Mouse (Mus musculus): ENCODE data around the gene Sdcbp2. TPM values are rescaled to one million over a fixed set of nuclear protein-coding genes. Genes with fewer than 3 reads are reported as not detected.

Sdcbp2 gene
- polyA plus RNA-seq (2012; rRNA removed), result 1.8 TPM in 2 replicates

- Histone ChIP-seq H3K27ac (ENCODE audit: insufficient read depth, low read length) (no peak within 1 kb of the TSS; the same call in 1 of the 2 replicates), H3K4me1 (ENCODE audit: control insufficient read depth, insufficient read depth, low read length) (peaks cover 8% of the 10 kb centered on the region; the same call in 1 of the 2 replicates), H3K4me3 (ENCODE audit: insufficient read depth, low read length) (no peak within 1 kb of the TSS)
- TF ChIP-seq POLR2A (IDR thresholded peaks at IDR 0.05; ENCODE audit: extremely low read depth, insufficient read depth, low read length) (no peak), CTCF (IDR thresholded peaks at IDR 0.05; ENCODE audit: extremely low read depth, insufficient read depth, low read length) (no peak)
Observed at GRCm38 (mm10) chr2:151571873-151572700, at the start of gene Sdcbp2. Gene Sdcbp2, plus strand, starts transcription at chr2:151572622.

- H3K27ac ChIP-seq (ENCODE audit: insufficient read depth, low read length), result no peak overlapping the region
- no peaks in the 10 kb centered on the region for H3K4me1 ChIP-seq (ENCODE audit: control insufficient read depth, insufficient read depth, low read length)
- TF ChIP-seq CTCF (IDR thresholded peaks at IDR 0.05; ENCODE audit: extremely low read depth, insufficient read depth, low read length) (no peak), POLR2A (IDR thresholded peaks at IDR 0.05; ENCODE audit: extremely low read depth, insufficient read depth, low read length) (no peak)
- H3K4me3 ChIP-seq (ENCODE audit: insufficient read depth, low read length), result no peak overlapping the region
Observed at GRCm38 (mm10) chr2:151524324-151525041, 47.9 kb upstream of the Sdcbp2 start.

- no peak for TF ChIP-seq CTCF (IDR thresholded peaks at IDR 0.05; ENCODE audit: extremely low read depth, insufficient read depth, low read length)
- no peak for TF ChIP-seq POLR2A (IDR thresholded peaks at IDR 0.05; ENCODE audit: extremely low read depth, insufficient read depth, low read length)
- no peak overlapping the region for H3K4me3 ChIP-seq (ENCODE audit: insufficient read depth, low read length)
- no peak overlapping the region for H3K27ac ChIP-seq (ENCODE audit: insufficient read depth, low read length)
- H3K4me1 ChIP-seq (ENCODE audit: control insufficient read depth, insufficient read depth, low read length), result no peaks in the 10 kb centered on the region
Observed at GRCm38 (mm10) chr2:151525520-151525919, 46.9 kb upstream of the Sdcbp2 start.

DNA sequence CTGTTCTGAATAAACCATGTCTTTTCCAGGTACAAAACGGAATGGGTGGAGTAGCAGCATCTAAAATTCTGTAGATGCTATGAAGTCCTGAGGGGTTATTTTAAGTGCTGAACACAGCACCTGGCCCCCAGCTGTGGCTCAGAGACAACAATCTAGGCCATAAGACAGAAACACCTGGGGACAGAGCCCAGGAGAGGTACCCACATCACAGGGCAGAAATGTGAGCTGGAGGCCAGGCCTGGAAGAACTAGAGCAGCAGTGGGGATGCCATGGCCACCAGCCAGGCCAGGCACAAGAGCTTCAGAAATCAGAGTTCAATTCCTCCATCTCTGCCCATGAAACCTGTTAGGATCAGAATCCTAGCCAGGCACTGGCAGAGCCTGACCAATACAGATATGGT is 44.4 kb upstream of the Sdcbp2 start:
- Histone ChIP-seq H3K4me1 (ENCODE audit: control insufficient read depth, insufficient read depth, low read length) (no peaks in the 10 kb centered on the region), H3K4me3 (ENCODE audit: insufficient read depth, low read length) (no peak overlapping the region), H3K27ac (ENCODE audit: insufficient read depth, low read length) (no peak overlapping the region)
- TF ChIP-seq CTCF (IDR thresholded peaks at IDR 0.05; ENCODE audit: extremely low read depth, insufficient read depth, low read length) (no peak), POLR2A (IDR thresholded peaks at IDR 0.05; ENCODE audit: extremely low read depth, insufficient read depth, low read length) (no peak)

DNA sequence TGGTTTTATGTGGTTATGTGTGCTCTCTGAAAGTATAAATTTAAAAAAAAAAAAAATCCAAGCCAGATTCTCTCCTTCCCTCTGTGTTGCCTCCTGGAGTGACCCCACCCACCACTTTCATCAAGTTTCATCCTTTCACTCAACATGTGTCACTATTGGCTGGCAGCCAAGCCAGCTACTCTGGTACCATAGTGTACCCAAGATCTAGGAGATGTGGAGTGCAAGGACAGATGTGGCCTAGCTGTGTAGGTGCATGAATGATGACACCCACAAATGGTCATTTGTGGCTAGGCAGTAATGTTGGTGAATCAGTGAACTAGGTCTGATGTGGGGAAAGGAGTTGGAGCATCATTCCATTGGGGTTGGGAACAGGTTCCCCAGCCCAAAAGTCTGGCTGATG is 43.3 kb upstream of the Sdcbp2 start:
- Histone ChIP-seq H3K4me3 (ENCODE audit: insufficient read depth, low read length) (no peak overlapping the region), H3K4me1 (ENCODE audit: control insufficient read depth, insufficient read depth, low read length) (no peaks in the 10 kb centered on the region), H3K27ac (ENCODE audit: insufficient read depth, low read length) (no peak overlapping the region)
- TF ChIP-seq POLR2A (IDR thresholded peaks at IDR 0.05; ENCODE audit: extremely low read depth, insufficient read depth, low read length) (no peak), CTCF (IDR thresholded peaks at IDR 0.05; ENCODE audit: extremely low read depth, insufficient read depth, low read length) (no peak)

- H3K27ac ChIP-seq (ENCODE audit: insufficient read depth, low read length), result no peak overlapping the region
- TF ChIP-seq POLR2A (IDR thresholded peaks at IDR 0.05; ENCODE audit: extremely low read depth, insufficient read depth, low read length), result no peak
- TF ChIP-seq CTCF (IDR thresholded peaks at IDR 0.05; ENCODE audit: extremely low read depth, insufficient read depth, low read length), result no peak
- H3K4me1 ChIP-seq (ENCODE audit: control insufficient read depth, insufficient read depth, low read length), result no peaks in the 10 kb centered on the region
Observed at GRCm38 (mm10) chr2:151530378-151531230, 41.8 kb upstream of the Sdcbp2 start.

DNA sequence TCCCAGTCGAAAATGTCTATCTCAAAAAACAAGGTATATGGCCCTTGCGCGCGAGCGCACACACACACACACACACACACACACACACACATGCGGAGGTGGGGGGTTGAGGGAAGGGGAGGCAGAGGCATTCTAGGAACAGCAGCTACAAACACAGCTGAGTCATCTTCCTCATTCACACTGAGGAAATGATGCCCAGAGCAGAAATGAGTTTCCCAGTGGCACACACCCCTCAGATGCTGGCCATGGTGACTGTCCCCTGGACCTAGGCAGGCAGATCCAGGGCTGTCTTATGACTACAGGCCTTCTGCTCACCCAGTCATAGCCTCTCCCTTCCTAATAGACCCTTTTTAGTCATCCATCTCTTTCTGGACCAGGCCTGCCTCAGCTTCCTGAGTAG is 38.8 kb upstream of the Sdcbp2 start:
- Histone ChIP-seq H3K27ac (ENCODE audit: insufficient read depth, low read length) (no peak overlapping the region), H3K4me3 (ENCODE audit: insufficient read depth, low read length) (no peak overlapping the region), H3K4me1 (ENCODE audit: control insufficient read depth, insufficient read depth, low read length) (no peaks in the 10 kb centered on the region)
- no peak for TF ChIP-seq CTCF (IDR thresholded peaks at IDR 0.05; ENCODE audit: extremely low read depth, insufficient read depth, low read length)

More at GRCm38 (mm10) chr2:151530378-151531230, 41.8 kb upstream of the Sdcbp2 start:
- no peak overlapping the region for H3K4me3 ChIP-seq (ENCODE audit: insufficient read depth, low read length)

GRCm38 (mm10) chr2:151535961-151536617 is 36.3 kb upstream of the Sdcbp2 start:
- no peak for TF ChIP-seq POLR2A (IDR thresholded peaks at IDR 0.05; ENCODE audit: extremely low read depth, insufficient read depth, low read length)
- no peak for TF ChIP-seq CTCF (IDR thresholded peaks at IDR 0.05; ENCODE audit: extremely low read depth, insufficient read depth, low read length)
- no peak overlapping the region for H3K4me3 ChIP-seq (ENCODE audit: insufficient read depth, low read length)
- no peaks in the 10 kb centered on the region for H3K4me1 ChIP-seq (ENCODE audit: control insufficient read depth, insufficient read depth, low read length)
- H3K27ac ChIP-seq (ENCODE audit: insufficient read depth, low read length), result no peak overlapping the region

DNA sequence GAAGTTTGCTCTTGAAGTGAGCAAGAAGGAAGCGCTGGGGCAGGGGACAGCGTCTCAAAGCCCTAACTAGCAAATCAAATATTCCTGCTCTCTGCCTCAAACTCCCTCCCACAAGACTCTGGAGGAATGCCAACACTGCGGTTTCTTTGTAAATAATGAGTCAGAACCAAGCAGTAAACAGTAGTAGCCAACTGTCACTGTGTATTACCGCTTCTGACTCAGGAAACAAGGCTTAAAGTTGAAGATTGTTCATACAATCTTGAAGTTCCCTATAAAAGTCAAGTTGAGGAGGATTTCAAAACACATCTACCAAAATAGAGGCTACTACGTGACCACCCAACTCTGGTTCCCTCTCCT is 35.8 kb upstream of the Sdcbp2 start:
- TF ChIP-seq POLR2A (IDR thresholded peaks at IDR 0.05; ENCODE audit: extremely low read depth, insufficient read depth, low read length) (no peak), CTCF (IDR thresholded peaks at IDR 0.05; ENCODE audit: extremely low read depth, insufficient read depth, low read length) (no peak)
- Histone ChIP-seq H3K4me3 (ENCODE audit: insufficient read depth, low read length) (no peak overlapping the region), H3K4me1 (ENCODE audit: control insufficient read depth, insufficient read depth, low read length) (no peaks in the 10 kb centered on the region; the same call in 1 of the 2 replicates), H3K27ac (ENCODE audit: insufficient read depth, low read length) (no peak overlapping the region)

Measured in cortical plate, adult 2 months (tissue).